Mouse (Mus musculus): ENCODE data around the gene Kprp.
"Not testable (repeated sequence)": the region's sequence is repeated elsewhere in the genome, so short reads cannot be mapped to it uniquely, and the experiment has no call there.

Gene Kprp

GRCm38 (mm10) chr3:92827108-92827507 lies at the start of gene Kprp:
Kprp (minus strand) TSS chr3:92827247.
- DNase-seq, result no peak

DNA sequence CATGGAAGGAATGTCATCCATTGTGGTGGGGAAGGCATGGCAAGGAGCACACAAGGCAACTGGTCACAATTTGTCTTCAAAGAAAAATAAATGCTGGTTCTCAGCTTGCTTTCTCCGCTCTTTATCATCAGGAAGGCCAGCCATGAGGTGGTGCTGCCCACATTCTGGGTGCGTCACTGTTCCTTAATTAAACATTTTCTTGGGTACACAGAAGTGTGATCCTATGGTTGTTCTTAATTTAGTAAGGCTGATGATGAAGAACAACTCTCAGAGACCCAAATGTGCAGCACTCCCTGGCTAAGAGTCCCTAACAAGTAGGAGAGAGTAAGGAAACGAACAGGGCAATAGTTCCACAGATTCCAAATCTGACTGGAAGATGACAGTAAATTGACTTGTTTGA lies 47.1 kb upstream of the Kprp start:
- no peak for DNase-seq

- no peak for DNase-seq
Observed at GRCm38 (mm10) chr3:92870116-92870515, 43.1 kb upstream of the Kprp start, which contains the start of gene 2310050C09Rik. 2310050C09Rik (minus strand) TSS chr3:92870216.

GRCm38 (mm10) chr3:92851186-92851585 lies 24.1 kb upstream of the Kprp start, which contains the start of gene Lce1l:
Lce1l (minus strand) TSS chr3:92851286.
- no peak for DNase-seq

- DNase-seq, result no peak
Observed at GRCm38 (mm10) chr3:92825808-92826207, 1.2 kb downstream of the Kprp start.

DNA sequence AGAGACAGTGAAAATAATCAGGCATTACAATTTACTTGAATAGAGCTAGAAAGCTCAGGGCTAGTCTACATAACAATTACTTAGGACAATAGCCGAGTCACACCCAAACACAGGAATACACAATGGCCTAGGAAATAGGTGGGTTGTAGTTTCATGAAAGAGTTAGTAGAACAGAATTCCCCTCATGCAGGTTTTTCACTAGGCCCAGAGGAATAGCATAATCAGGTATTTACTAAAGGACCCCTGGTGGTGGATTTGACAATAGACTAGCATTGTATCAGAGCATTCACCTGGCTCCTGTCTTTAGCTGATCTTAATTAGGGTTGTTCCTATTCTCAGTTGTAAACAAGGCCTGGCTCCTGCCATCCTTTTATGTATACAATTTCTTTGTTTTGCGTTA lies 11.0 kb downstream of the Kprp start:
- DNase-seq, result not testable (repeated sequence)

GRCm38 (mm10) chr3:92815581-92815980 lies 11.5 kb downstream of the Kprp start:
- DNase-seq, result no peak

DNA sequence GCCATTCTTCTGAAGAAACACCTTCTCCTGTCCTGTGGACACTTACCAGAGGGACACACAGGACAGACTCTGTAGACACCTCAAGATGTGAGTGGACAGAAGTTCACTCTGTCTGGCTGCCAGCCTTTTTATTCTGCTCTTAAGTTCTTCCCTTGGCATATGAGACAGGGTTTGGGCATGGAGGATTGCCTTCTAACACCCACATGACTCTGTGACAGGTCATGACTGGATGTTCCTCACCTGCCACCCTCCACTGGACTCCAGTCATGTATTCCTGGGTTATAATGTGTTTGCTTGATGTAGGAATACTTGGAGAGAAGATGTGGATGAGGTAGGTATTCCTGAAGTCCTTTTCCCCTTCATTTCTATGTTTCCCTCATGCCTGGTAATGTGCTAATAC lies 19.3 kb downstream of the Kprp start, which contains the start of gene Lce1k:
Gene Lce1k, minus strand, starts transcription at position 101 of the 400 bp plus-strand sequence.
- DNase-seq, result no peak

GRCm38 (mm10) chr3:92790414-92790813 lies 36.6 kb downstream of the Kprp start, which contains the start of gene Lce1j:
Lce1j (minus strand) TSS chr3:92790514.
- no peak for DNase-seq

- no peak for DNase-seq
Observed at GRCm38 (mm10) chr3:92778799-92779198, 48.2 kb downstream of the Kprp start, which contains the start of gene Lce1i. Lce1i (minus strand) TSS chr3:92778899.
